Mouse (Mus musculus) CH12.LX (cell line): ENCODE measurements around the gene Cgas. TPM values are rescaled to one million over a fixed set of nuclear protein-coding genes. Genes with fewer than 3 reads are reported as not detected.
"Not testable (repeated sequence)": the region's sequence is repeated elsewhere in the genome, so short reads cannot be mapped to it uniquely, and the experiment has no call there.

Experiments
- DNase-seq: peaks from one replicate; pipeline ENCODE4 v3.0.0-alpha.2; 2013; ENCODE audit errors: extremely low read depth
- H3K27ac ChIP-seq: 2 replicates; pipeline ENCODE4 v1.5.1; 2012; ENCODE audit warnings: low read depth, mild to moderate bottlenecking, control low read depth, moderate library complexity; ENCODE audit not compliant: insufficient read depth
- H3K27me3 ChIP-seq: replicated peaks from 2 replicates; pipeline ENCODE3; 2012; ENCODE audit warnings: inconsistent platforms
- H3K36me3 ChIP-seq, 2 experiments: replicated peaks in 1 of 2; 2 replicates each; pipeline versions ENCODE3 to v1.6.1; 2012; ENCODE audit warnings: inconsistent platforms in 1 of 2, low read length in 1 of 2, mild to moderate bottlenecking in 1 of 2, mixed read lengths in 1 of 2, moderate library complexity in 1 of 2; ENCODE audit not compliant: control insufficient read depth in 1 of 2, insufficient read depth in 1 of 2
- H3K4me1 ChIP-seq, 2 experiments: 2 replicates each; pipeline ENCODE4 v1.6.1; 2012; ENCODE audit warnings: inconsistent platforms in 1 of 2, moderate library complexity in 1 of 2; ENCODE audit not compliant: insufficient read depth in 2 of 2, control insufficient read depth in 1 of 2
- H3K4me2 ChIP-seq: 2 replicates; pipeline ENCODE4 v1.6.1; 2012; ENCODE audit warnings: low read depth, mild to moderate bottlenecking, control low read depth; ENCODE audit not compliant: poor library complexity, insufficient read depth, severe bottlenecking
- H3K4me3 ChIP-seq, 3 experiments: fragments of 150-350 bp in 1 of 3; sonication (generic) in 1 of 3; replicated peaks in 1 of 3; 2 replicates each; pipeline versions ENCODE3 to v1.5.1; 2011 to 2012; ENCODE audit warnings: low read depth in 2 of 3, low read length in 2 of 3, mild to moderate bottlenecking in 2 of 3, moderate library complexity in 2 of 3, control low read depth in 1 of 3, improper control_type of control experiment in 1 of 3, inconsistent platforms in 1 of 3, mixed read lengths in 1 of 3; ENCODE audit not compliant: poor library complexity in 1 of 3
- H3K79me2 ChIP-seq: replicated peaks from 2 replicates; pipeline ENCODE4 v1.6.1; 2012; ENCODE audit warnings: mild to moderate bottlenecking, moderate library complexity; ENCODE audit not compliant: control insufficient read depth, poor library complexity, insufficient read depth, severe bottlenecking; ENCODE audit errors: extremely low read depth
- H3K9ac ChIP-seq: 2 replicates; pipeline ENCODE4 v1.6.1; 2012; ENCODE audit warnings: low read depth, mild to moderate bottlenecking, control low read depth, moderate library complexity; ENCODE audit not compliant: insufficient read depth
- H3K9me3 ChIP-seq: replicated peaks from 2 replicates; pipeline ENCODE3; 2012; ENCODE audit warnings: low read length, inconsistent platforms, mixed read lengths
- CHD1 ChIP-seq: IDR thresholded peaks from 2 replicates; pipeline ENCODE4 v1.6.1; 2012; ENCODE audit warnings: low read depth, low read length, improper control_type of control experiment, inconsistent platforms
- CHD2 ChIP-seq: IDR thresholded peaks from 2 replicates; pipeline ENCODE4 v1.6.1; 2011; ENCODE audit warnings: low read length, improper control_type of control experiment
- E2F4 ChIP-seq: IDR thresholded peaks from 2 replicates; pipeline ENCODE4 v1.6.1; 2011; ENCODE audit warnings: low read depth, low read length, improper control_type of control experiment; ENCODE audit not compliant: insufficient replicate concordance
- MAZ ChIP-seq: IDR thresholded peaks from 2 replicates; pipeline ENCODE4 v1.6.1; 2012; ENCODE audit warnings: low read depth, mild to moderate bottlenecking, inconsistent platforms, low read length, improper control_type of control experiment, moderate library complexity
- MXI1 ChIP-seq: IDR thresholded peaks from 2 replicates; pipeline ENCODE4 v1.6.1; 2011; ENCODE audit warnings: mild to moderate bottlenecking, low read depth, low read length, improper control_type of control experiment
- NELFE ChIP-seq: IDR thresholded peaks from 2 replicates; pipeline ENCODE4 v1.6.1; 2011; ENCODE audit warnings: low read depth, low read length, improper control_type of control experiment
- SIN3A ChIP-seq: IDR thresholded peaks from 2 replicates; pipeline ENCODE4 v1.6.1; 2012; ENCODE audit warnings: low read length, improper control_type of control experiment, inconsistent platforms
- UBTF ChIP-seq: IDR thresholded peaks from 2 replicates; pipeline ENCODE4 v1.6.1; 2012; ENCODE audit warnings: low read depth, mild to moderate bottlenecking, inconsistent platforms, low read length, improper control_type of control experiment, moderate library complexity
- ZMIZ1 ChIP-seq: IDR thresholded peaks from 2 replicates; pipeline ENCODE4 v1.6.1; 2012; ENCODE audit warnings: low read depth, mild to moderate bottlenecking, inconsistent platforms, low read length, improper control_type of control experiment
- dilution Hi-C: fragments of 300-500 bp; cut with MboI; formaldehyde crosslinking; loops from 2 replicates; pipeline ENCODE4 v1.14.3; 2020; ENCODE audit warnings: low sequenced_read_pairs; ENCODE audit not compliant: extremely low pct_unique_long_range_greater_than_20kb, extremely low pct_ligation_motif_present
- in situ Hi-C: fragments of 300-500 bp; cut with MboI; formaldehyde crosslinking; loops from 3 replicates; pipeline ENCODE4 v1.14.3; 2019; ENCODE audit warnings: low sequenced_read_pairs, low pct_ligation_motif_present, low pct_unique_long_range_greater_than_20kb, mixed read lengths
- polyA plus RNA-seq: library from polyadenylated mRNA; unstranded; fragments of >175 nt; gene quantifications from 2 replicates; pipeline ENCODE4 v1.2.1, GENCODE M21; 2012; ENCODE audit warnings: low read depth; ENCODE audit not compliant: insufficient read length
- total RNA-seq, 2 experiments: library from RNA; depleted of rRNA; stranded (reverse); fragments of 300-350 nt in 1 of 2; fragments of >200 nt in 1 of 2; gene quantifications; 2 replicates each; pipeline ENCODE4 v1.2.3; 2012 to 2014

The Cgas gene
- total and polyA plus RNA-seq, 3 experiments = not detected

GRCm38 (mm10) chr9:78480227-78480626 is 37.2 kb upstream of the Cgas start:
- H3K27me3 ChIP-seq, in situ Hi-C loops, dilution Hi-C loops: not testable (repeated sequence)

GRCm38 (mm10) chr9:78479308-78479707 is 36.3 kb upstream of the Cgas start:
- Histone ChIP-seq H3K4me1 (peaks cover 0 to 22% of the 10 kb centered on the region in 2 experiments; a peak in 2 of 4 replicates), H3K79me2 (peaks cover 30% of the 10 kb centered on the region), H3K4me2 (peak overlapping the region; percentile 93), H3K4me3 (peak overlapping the region; percentile 28 to 99 (median 58)), H3K9ac (peak overlapping the region; percentile 99), H3K36me3 (peaks cover 45 to 47% of the 10 kb centered on the region in 2 experiments)
- dilution Hi-C loops, H3K9me3 ChIP-seq, H3K27me3 ChIP-seq, H3K27ac ChIP-seq, in situ Hi-C loops, DNase-seq: not testable (repeated sequence)
- TF ChIP-seq ZMIZ1 (peak; percentile 64), MXI1 (0 out of 2 replicates have a peak, but pooled peaks have one; percentile 20)

More at GRCm38 (mm10) chr9:78480227-78480626, 37.2 kb upstream of the Cgas start:
- peak overlapping the region; percentile 71 for H3K4me2 ChIP-seq
- peaks cover 0 to 31% of the 10 kb centered on the region in 2 experiments; a peak in 2 of 4 replicates for H3K4me1 ChIP-seq
- peak overlapping the region; percentile 99 for H3K9ac ChIP-seq
- not testable (repeated sequence) for DNase-seq, H3K9me3 ChIP-seq
- H3K4me3 ChIP-seq = peak overlapping the region; percentile 83 to 99 (median 98)
- H3K36me3 ChIP-seq = peaks cover 41 to 43% of the 10 kb centered on the region in 2 experiments
- H3K79me2 ChIP-seq = peaks cover 30% of the 10 kb centered on the region
- peak overlapping the region; percentile 96 for H3K27ac ChIP-seq

GRCm38 (mm10) chr9:78478009-78478605 is 35.1 kb upstream of the Cgas start:
- TF ChIP-seq SIN3A (peak; percentile 42; the same call in 1 of the 2 replicates), ZMIZ1 (peak; percentile 73; the same call in 1 of the 2 replicates), CHD1 (peak; percentile 93), UBTF (0 out of 2 replicates have a peak, but pooled peaks have one; percentile 27), CHD2 (peak; percentile 5; the same call in 1 of the 2 replicates), E2F4 (0 out of 2 replicates have a peak, but pooled peaks have one; percentile 9), NELFE (0 out of 2 replicates have a peak, but pooled peaks have one; percentile 23), MAZ (0 out of 2 replicates have a peak, but pooled peaks have one; percentile 9)
- H3K4me1 ChIP-seq = peaks cover 0 to 15% of the 10 kb centered on the region in 2 experiments; a peak in 2 of 4 replicates
- peak overlapping the region; percentile 43; the same call in 1 of the 2 replicates for H3K27ac ChIP-seq
- DNase-seq, H3K9me3 ChIP-seq, H3K27me3 ChIP-seq, dilution Hi-C loops, in situ Hi-C loops: not testable (repeated sequence)
- peak overlapping the region; percentile 80 for H3K9ac ChIP-seq
- H3K4me3 ChIP-seq = peak overlapping the region in 2 of 3 experiments; percentile 40 to 55
- peak overlapping the region; percentile 86 for H3K4me2 ChIP-seq
- peaks cover 30% of the 10 kb centered on the region for H3K79me2 ChIP-seq
- H3K36me3 ChIP-seq = peaks cover 56 to 57% of the 10 kb centered on the region in 2 experiments
